Comparison of ENCODE assay signal across 8 mouse cellular contexts in genomic region chr10:81648803-81649775, GRCm38 (mm10). TPM values are rescaled to one million over a fixed set of nuclear protein-coding genes. Genes with fewer than 3 reads are reported as not detected.
DNase-seq lines count a peak whose midpoint lies in the region; ATAC-seq lines count a peak whose summit lies in the region.
"Not testable (repeated sequence)": the region's sequence is repeated elsewhere in the genome, so short reads cannot be mapped to it uniquely, and the experiment has no call there.

Gene Gm10778 (plus strand): TSS chr10:81649059.

- not testable (repeated sequence) for H3K27me3 ChIP-seq in intestine, embryonic 14.5 days (replicated peaks; ENCODE audit: control insufficient read depth, insufficient read depth, low read length)

- H3K9me3 ChIP-seq in intestine, embryonic 14.5 days (ENCODE audit: control insufficient read depth, low read length): not testable (repeated sequence)

- peak within 1 kb of the TSS; percentile 49 for H3K4me2 ChIP-seq in intestine, embryonic 14.5 days (ENCODE audit: low read length)

- H3K4me1 ChIP-seq in intestine, embryonic 14.5 days (replicated peaks; ENCODE audit: control insufficient read depth, insufficient read depth, low read length): not testable (repeated sequence)

- peak within 1 kb of the TSS; percentile 52 for H3K4me3 ChIP-seq in intestine, embryonic 14.5 days (ENCODE audit: low read depth, low read length)

- intact Hi-C loops in left cerebral cortex, postnatal 10 days (cut with DNase I): not testable (repeated sequence)

- peak; percentile 89 for DNase-seq in adrenal gland, adult 2 months
- DNase-seq in embryo, embryonic 11 days: peak; percentile 93
- DNase-seq in gastrocnemius, postnatal 25 days: peak; percentile 73
- DNase-seq in intestine, embryonic 14.5 days (ENCODE audit: low spot score): peak; percentile 95
- peak; percentile 87 to 88 for DNase-seq in left cerebral cortex, postnatal 10 days (ENCODE audit: extremely low spot score in 1 of 2, low spot score in 2 of 2)
- peak; percentile 92 to 93 for DNase-seq in right cerebral cortex, postnatal 10 days (ENCODE audit: low spot score in 2 of 2)
- DNase-seq in urinary bladder, postnatal 25 days (ENCODE audit: low spot score): peak; percentile 81

- peak within 1 kb of the TSS; percentile 59; the same call in 1 of the 2 replicates for H3K27ac ChIP-seq in intestine, embryonic 14.5 days (ENCODE audit: low read depth)

- not testable (repeated sequence) for H3K36me3 ChIP-seq in intestine, embryonic 14.5 days (ENCODE audit: control insufficient read depth, insufficient read depth, low read length)

- WGBS in intestine, embryonic 14.5 days: 4% methylated on average over 31 of the region's 52 CpGs

- peak; percentile 95 for ATAC-seq in intestine, embryonic 14.5 days (replicated peaks; ENCODE audit: low FRiP score, low TSS enrichment, low read depth)
- ATAC-seq in megakaryocyte progenitor cell, adult 5-6 weeks (replicated peaks; ENCODE audit: poor library complexity): peak; percentile 98

- peak within 1 kb of the TSS; percentile 56 for H3K9ac ChIP-seq in intestine, embryonic 14.5 days (ENCODE audit: low read length)

RNA-seq across cellular contexts. Expression of gene Gm10778, which starts in this region (rescaled TPM):
- total RNA-seq in adrenal gland, adult 2 months (2021): 1 to 10 TPM; 2.1 to 3.1 TPM
- polyA plus RNA-seq in adrenal gland, adult 2 months (2012; rRNA removed): 0.09 and 0.11 TPM in 2 replicates
- 1 to 10 TPM in 1 of 2 experiments, under 1 TPM in 1; 0.87 to 1.3 TPM for total RNA-seq in gastrocnemius, postnatal 25 days (2021)
- polyA plus RNA-seq in intestine, embryonic 14.5 days (2014; fragmentation: Nextera tagmentation; extraction: Ambion mirVana): 4.3 and 5.6 TPM in 2 replicates
- 1 to 10 TPM; 5.0 to 5.7 TPM for total RNA-seq in left cerebral cortex, postnatal 10 days (2021)
- 4.4 and 8.6 TPM in 2 replicates for total RNA-seq in megakaryocyte progenitor cell, adult 5-6 weeks (2015)
- 4.6 and 4.9 TPM in 2 replicates for total RNA-seq in megakaryocyte progenitor cell, adult 5-6 weeks (2017)

Comparison
In these comparisons a context has a peak if more than half of its experiments do, and no peak if none do; other contexts are left out.
1. Peak in every context shown above with its lines: DNase-seq, ATAC-seq, H3K4me3 ChIP-seq and H3K27ac ChIP-seq.